Mouse (Mus musculus) bone marrow macrophage, adult 2 months (primary cell): ENCODE measurements around the gene 9930022D16Rik. TPM values are rescaled to one million over a fixed set of nuclear protein-coding genes. Genes with fewer than 3 reads are reported as not detected.

Experiments used
- H3K27ac ChIP-seq: 2 replicates; pipeline ENCODE4 v1.5.1; 2012; ENCODE audit warnings: low read depth, low read length; ENCODE audit not compliant: insufficient read depth
- H3K4me1 ChIP-seq: 2 replicates; pipeline ENCODE4 v1.6.1; 2012; ENCODE audit warnings: low read length; ENCODE audit not compliant: control insufficient read depth, insufficient read depth
- H3K4me3 ChIP-seq: 2 replicates; pipeline ENCODE4 v1.5.1; 2012; ENCODE audit warnings: mild to moderate bottlenecking, low read length, moderate library complexity; ENCODE audit not compliant: insufficient read depth
- CTCF ChIP-seq: IDR thresholded peaks from 2 replicates; pipeline ENCODE4 v1.5.1; 2012; ENCODE audit warnings: low read depth, mild to moderate bottlenecking, low read length, moderate library complexity
- POLR2A ChIP-seq: IDR thresholded peaks from 2 replicates; pipeline ENCODE4 v1.6.1; 2012; ENCODE audit warnings: mild to moderate bottlenecking, low read depth, low read length, borderline replicate concordance
- polyA plus RNA-seq: library from polyadenylated mRNA; stranded (reverse); fragments of >200 nt; gene quantifications from 2 replicates; pipeline ENCODE4 v1.2.4, GENCODE M21; 2012; ENCODE audit not compliant: missing spikeins, insufficient read depth, insufficient read length

Gene 9930022D16Rik
- polyA plus RNA-seq, 1 experiment, result 0.40 TPM

- TF ChIP-seq CTCF (no peak), POLR2A (no peak)
- Histone ChIP-seq H3K27ac (no peak overlapping the region), H3K4me3 (no peak overlapping the region), H3K4me1 (peaks cover 39% of the 10 kb centered on the region)
Measured at GRCm38 (mm10) chr11:109410197-109410980, 3.3 kb upstream of the 9930022D16Rik start.

DNA sequence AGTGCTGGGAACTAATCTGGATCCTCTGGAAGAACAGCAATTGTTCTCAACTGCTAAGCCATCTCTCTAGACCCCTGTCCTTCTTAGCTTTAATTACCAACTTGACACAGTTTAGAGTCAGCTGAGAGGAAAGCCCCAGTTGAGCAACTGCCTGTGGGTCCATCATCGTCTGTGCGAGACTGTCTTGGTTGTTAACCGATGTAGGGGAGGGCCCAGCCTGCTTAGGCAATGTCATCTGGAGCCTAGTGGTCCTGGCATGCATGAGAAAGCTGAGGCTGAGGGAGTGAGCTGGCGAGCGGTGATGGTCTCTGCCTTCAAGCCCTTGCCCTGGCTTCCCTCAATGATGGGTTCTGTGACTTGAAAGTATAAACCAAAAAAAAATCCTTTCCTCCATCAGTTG, 1.1 kb downstream of the 9930022D16Rik start:
- 0 out of 2 replicates have a peak overlapping the region, but pooled peaks have one; percentile 2 for H3K27ac ChIP-seq
- H3K4me3 ChIP-seq, result no peak overlapping the region
- no peak for TF ChIP-seq POLR2A
- no peak for TF ChIP-seq CTCF
- peaks cover 67% of the 10 kb centered on the region for H3K4me1 ChIP-seq

DNA sequence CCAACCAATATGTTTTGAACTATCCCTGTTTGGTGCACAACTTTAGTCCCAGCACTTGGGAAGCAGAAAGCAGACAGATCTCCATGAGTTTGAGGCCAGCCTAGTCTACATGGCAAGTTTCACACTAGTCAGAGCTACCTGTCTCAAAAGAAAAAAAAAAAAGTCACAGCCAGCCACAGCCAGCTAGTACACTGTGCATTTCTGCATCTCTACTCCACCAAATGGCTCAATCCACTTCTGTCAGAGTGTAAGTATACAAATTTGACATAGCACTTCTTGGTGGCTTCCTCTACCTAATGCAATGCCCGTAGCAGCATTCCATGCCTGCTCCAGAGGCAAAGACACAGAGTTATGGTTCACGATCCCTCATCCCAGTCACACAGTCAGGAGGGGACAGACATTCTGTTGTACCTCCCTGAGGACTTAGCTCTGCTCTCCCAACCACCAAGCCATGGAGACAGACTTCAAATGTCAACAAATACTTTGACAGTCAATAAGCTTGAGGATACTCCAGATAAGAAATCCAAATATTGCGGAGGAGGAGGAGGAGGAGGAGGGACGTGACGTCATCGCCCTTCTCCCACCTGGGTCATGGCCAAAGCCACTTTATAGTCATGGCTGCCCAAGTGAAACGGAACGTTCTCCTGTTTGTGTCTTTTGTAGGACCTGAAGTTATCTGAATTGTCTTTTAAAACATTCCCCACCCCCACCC, 3.1 kb downstream of the 9930022D16Rik start:
- Histone ChIP-seq H3K27ac (peak overlapping the region; percentile 67), H3K4me1 (peaks cover 63% of the 10 kb centered on the region)

DNA sequence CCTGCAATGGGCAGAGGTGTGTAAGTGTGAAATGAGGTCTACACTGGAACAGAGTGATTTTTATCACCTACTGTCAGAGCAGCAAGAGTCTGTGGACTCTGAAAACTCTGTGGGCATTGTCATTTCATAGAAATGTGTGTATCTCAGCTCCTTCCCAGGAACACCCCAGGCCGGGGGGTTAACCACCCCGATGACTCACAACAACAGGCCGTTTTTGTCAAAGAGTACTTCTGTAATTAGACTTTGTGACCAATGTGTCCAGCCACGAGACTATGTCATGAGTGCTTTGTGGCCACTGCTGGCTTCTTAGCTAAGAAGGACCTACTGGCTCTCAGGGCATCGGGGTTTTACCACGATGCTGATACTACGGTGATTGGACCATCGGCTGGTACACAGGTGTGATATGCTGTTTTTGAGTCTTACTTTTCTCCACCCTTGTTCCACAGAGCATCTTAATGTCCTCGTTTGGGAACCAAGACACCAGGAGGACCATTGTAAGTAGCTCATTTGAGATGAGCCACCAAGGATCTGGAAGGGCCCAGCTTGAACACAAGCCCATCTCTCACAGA, 3.8 kb downstream of the 9930022D16Rik start:
- H3K4me3 ChIP-seq, result peak overlapping the region; percentile 19
- H3K4me1 ChIP-seq, result peaks cover 61% of the 10 kb centered on the region
- TF ChIP-seq CTCF, result no peak
- TF ChIP-seq POLR2A, result no peak
- peak overlapping the region; percentile 93 for H3K27ac ChIP-seq

More for the DNA sequence above, 3.1 kb downstream of the 9930022D16Rik start:
- TF ChIP-seq CTCF (no peak), POLR2A (no peak)
- H3K4me3 ChIP-seq, result no peak overlapping the region

- TF ChIP-seq POLR2A (no peak), CTCF (no peak)
- Histone ChIP-seq H3K27ac (peak overlapping the region; percentile 79), H3K4me1 (peaks cover 50% of the 10 kb centered on the region), H3K4me3 (no peak overlapping the region)
Measured at GRCm38 (mm10) chr11:109419461-109419860, 5.7 kb downstream of the 9930022D16Rik start.

DNA sequence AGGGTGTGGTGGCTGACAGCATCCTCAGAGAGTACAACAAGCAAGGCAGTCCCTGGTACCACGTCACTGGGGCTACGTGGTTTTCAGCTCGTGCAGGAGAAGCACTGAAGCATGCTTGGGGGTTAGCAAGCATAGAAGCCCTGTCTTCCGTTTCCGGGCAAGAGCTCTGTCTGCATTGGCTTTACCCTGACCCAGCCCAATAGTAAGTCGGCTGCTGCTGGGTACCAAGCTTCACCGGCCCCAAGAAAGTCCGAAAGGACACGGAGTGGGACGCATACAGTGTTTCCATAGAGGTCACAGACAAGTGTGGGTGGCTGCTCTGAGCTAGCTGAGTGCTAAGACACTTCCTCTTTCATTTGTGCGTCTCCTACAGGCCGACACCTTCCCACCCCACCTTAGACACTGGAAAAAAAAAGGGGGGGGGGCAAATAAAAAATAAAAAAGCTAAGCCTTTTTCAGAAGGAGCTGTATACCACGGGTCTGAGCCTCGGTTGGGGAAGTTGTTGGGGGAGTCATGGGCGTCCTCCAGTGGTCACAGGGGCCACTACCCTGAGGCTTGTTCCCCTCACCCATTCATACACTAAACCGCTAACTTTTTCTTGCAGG, 6.3 kb downstream of the 9930022D16Rik start:
- H3K4me3 ChIP-seq, result peak overlapping the region; percentile 41
- TF ChIP-seq POLR2A, result no peak
- peak; percentile 54 for TF ChIP-seq CTCF
- H3K4me1 ChIP-seq, result peaks cover 49% of the 10 kb centered on the region
- peak overlapping the region; percentile 79 for H3K27ac ChIP-seq

DNA sequence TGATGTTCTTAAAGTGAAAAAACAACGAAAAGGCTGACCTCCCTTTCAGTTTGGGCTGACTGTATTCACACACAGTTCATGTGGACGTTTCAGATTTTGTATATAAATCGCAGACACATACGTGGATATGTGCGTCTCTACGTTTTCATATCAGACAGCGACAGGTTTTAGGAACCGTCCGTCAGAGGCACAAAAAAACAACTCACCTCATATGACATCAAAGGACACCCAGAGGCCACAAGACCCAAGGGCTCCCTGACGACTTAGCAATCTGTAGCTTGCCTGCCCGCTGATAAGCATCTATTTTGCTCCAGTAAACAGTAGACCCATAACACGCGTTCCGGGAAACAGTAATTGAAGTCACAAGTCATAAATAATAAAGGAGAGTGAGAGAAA, 6.8 kb downstream of the 9930022D16Rik start:
- Histone ChIP-seq H3K4me1 (peaks cover 46% of the 10 kb centered on the region), H3K4me3 (peak overlapping the region; percentile 41; the same call in 1 of the 2 replicates), H3K27ac (peak overlapping the region; percentile 79)
- TF ChIP-seq POLR2A (no peak), CTCF (no peak)

GRCm38 (mm10) chr11:109421205-109421604, 7.5 kb downstream of the 9930022D16Rik start:
- TF ChIP-seq CTCF (no peak), POLR2A (no peak)
- no peak overlapping the region for H3K4me3 ChIP-seq
- H3K4me1 ChIP-seq, result peaks cover 41% of the 10 kb centered on the region
- no peak overlapping the region for H3K27ac ChIP-seq

- peaks cover 36% of the 10 kb centered on the region for H3K4me1 ChIP-seq
- no peak overlapping the region for H3K4me3 ChIP-seq
- TF ChIP-seq CTCF, result 0 out of 2 replicates have a peak, but pooled peaks have one; percentile 3
- TF ChIP-seq POLR2A, result no peak
- H3K27ac ChIP-seq, result no peak overlapping the region
Measured at GRCm38 (mm10) chr11:109422263-109422662, 8.5 kb downstream of the 9930022D16Rik start.
